Comparison of ENCODE assay signal across 11 mouse cellular contexts in genomic region chr10:63056966-63057750, GRCm38 (mm10). TPM values are rescaled to one million over a fixed set of nuclear protein-coding genes. Genes with fewer than 3 reads are reported as not detected.
DNase-seq lines count a peak whose midpoint lies in the region; ATAC-seq and TF ChIP-seq lines count a peak whose summit lies in the region.
"Had no signal": no experiment of that assay in that cellular context is flagged by ENCODE, and none has a peak within 500 bp of the region (broad histone marks: within the 10 kb centered on the region; RNA-seq: fewer than 3 reads in every experiment).

No protein-coding gene starts in this region.

- H3K4me1 ChIP-seq in heart, embryonic 11.5 days (ENCODE audit: control insufficient read depth, insufficient read depth, low read length), result no peaks in the 10 kb centered on the region
- H3K4me1 ChIP-seq in kidney, embryonic 16.5 days (ENCODE audit: insufficient read depth, low read length), result 0 out of 2 replicates have a peak, but pooled peaks cover 8% of the 10 kb centered on the region
- H3K4me1 ChIP-seq in small intestine, adult 2 months (ENCODE audit: control insufficient read depth, insufficient read depth, insufficient read length, low read length), result peaks cover 26% of the 10 kb centered on the region; the same call in 1 of the 2 replicates
- H3K4me1 ChIP-seq: hindbrain, embryonic 15.5 days; midbrain, embryonic 12.5 days had no signal

- no peaks in the 10 kb centered on the region for H3K9me3 ChIP-seq in heart, embryonic 11.5 days (replicated peaks; ENCODE audit: control insufficient read depth, low read length)
- H3K9me3 ChIP-seq in kidney, embryonic 16.5 days (ENCODE audit: low read length), result no peaks in the 10 kb centered on the region
- H3K9me3 ChIP-seq: hindbrain, embryonic 15.5 days; midbrain, embryonic 12.5 days had no signal

- intact Hi-C loops in gastrocnemius, adult 2 months (cut with DNase I), result no loop called here
- intact Hi-C loops in left cerebral cortex, postnatal 4 days (cut with DNase I), result no loop called here

- H3K36me3 ChIP-seq in heart, embryonic 11.5 days (ENCODE audit: control insufficient read depth, insufficient read depth, low read length), result no peaks in the 10 kb centered on the region
- no peaks in the 10 kb centered on the region for H3K36me3 ChIP-seq in kidney, embryonic 16.5 days (ENCODE audit: insufficient read depth, low read length)
- peaks cover 11% of the 10 kb centered on the region; the same call in 1 of the 2 replicates for H3K36me3 ChIP-seq in small intestine, adult 2 months (ENCODE audit: control insufficient read depth, insufficient read depth, low read length)
- H3K36me3 ChIP-seq: hindbrain, embryonic 15.5 days; midbrain, embryonic 12.5 days had no signal

- H3K9ac ChIP-seq in heart, embryonic 11.5 days (ENCODE audit: low read depth, low read length), result no peak overlapping the region
- H3K9ac ChIP-seq in kidney, embryonic 16.5 days (replicated peaks; ENCODE audit: low read length), result no peak overlapping the region
- H3K9ac ChIP-seq: hindbrain, embryonic 15.5 days; midbrain, embryonic 12.5 days had no signal

- WGBS in heart, embryonic 11.5 days (ENCODE audit: insufficient replicate concordance), result 33% methylated on average over 24 of the region's 24 CpGs
- 35% methylated on average over 24 of the region's 24 CpGs for WGBS in kidney, embryonic 16.5 days
- WGBS in small intestine, adult 2 months, result 20% methylated on average over 24 of the region's 24 CpGs

- H3K27me3 ChIP-seq in heart, embryonic 11.5 days (ENCODE audit: control insufficient read depth, insufficient read depth, low read length), result peaks cover 4% of the 10 kb centered on the region; the same call in 1 of the 2 replicates
- no peaks in the 10 kb centered on the region for H3K27me3 ChIP-seq in kidney, embryonic 16.5 days (ENCODE audit: insufficient read depth, low read length)
- H3K27me3 ChIP-seq in small intestine, adult 2 months (ENCODE audit: control insufficient read depth, insufficient read depth, low read length), result no peaks in the 10 kb centered on the region
- H3K27me3 ChIP-seq: hindbrain, embryonic 15.5 days; midbrain, embryonic 12.5 days had no signal

- peak overlapping the region; percentile 68 for H3K27ac ChIP-seq in gastrocnemius, adult 2 months
- no peak overlapping the region for H3K27ac ChIP-seq in heart, embryonic 11.5 days (ENCODE audit: low read depth, low read length)
- H3K27ac ChIP-seq in kidney, embryonic 16.5 days (ENCODE audit: low read length), result no peak overlapping the region
- H3K27ac ChIP-seq in small intestine, adult 2 months (ENCODE audit: insufficient read depth, low read depth, low read length), result 0 out of 2 replicates have a peak overlapping the region, but pooled peaks have one; percentile 2
- H3K27ac ChIP-seq: hindbrain, embryonic 15.5 days; midbrain, embryonic 12.5 days had no signal

- peak overlapping the region; percentile 43 for H3K4me3 ChIP-seq in gastrocnemius, adult 2 months
- H3K4me3 ChIP-seq in heart, embryonic 11.5 days (ENCODE audit: low read depth, low read length), result no peak overlapping the region
- no peak overlapping the region for H3K4me3 ChIP-seq in kidney, embryonic 16.5 days (ENCODE audit: low read length)
- no peak overlapping the region for H3K4me3 ChIP-seq in small intestine, adult 2 months (ENCODE audit: low read depth, low read length)
- H3K4me3 ChIP-seq: hindbrain, embryonic 15.5 days; midbrain, embryonic 12.5 days had no signal

- DNase-seq in gastrocnemius, adult 2 months, result peak; percentile 48
- no peak for DNase-seq in gastrocnemius, adult 8-10 months (ENCODE audit: low spot score in 2 of 2)
- DNase-seq in natural killer cell, adult 2 months (ENCODE audit: low spot score in 2 of 2), result no peak
- no peak for DNase-seq in left cerebral cortex, postnatal 4 days

- no peak for TF ChIP-seq CTCF in gastrocnemius, adult 2 months (IDR thresholded peaks at IDR 0.05)
- TF ChIP-seq CTCF in small intestine, adult 2 months (IDR thresholded peaks at IDR 0.05; ENCODE audit: extremely low read depth, insufficient read length, insufficient replicate concordance, low read depth, low read length), result no peak

- ATAC-seq in heart, embryonic 11.5 days (replicated peaks; ENCODE audit: insufficient number of reproducible peaks, low FRiP score, low TSS enrichment), result no peak
- peak; percentile 60; the same call in 1 of the 2 replicates for ATAC-seq in kidney, embryonic 16.5 days (ENCODE audit: low FRiP score, low TSS enrichment)
- no peak for ATAC-seq in monocyte, adult 5-6 weeks (replicated peaks; ENCODE audit: insufficient number of reproducible peaks, low FRiP score, low TSS enrichment, poor library complexity, severe bottlenecking)

- TF ChIP-seq POLR2A in small intestine, adult 2 months (IDR thresholded peaks at IDR 0.05; ENCODE audit: low read depth, low read length), result no peak

- peak overlapping the region; percentile 34 for H3K4me2 ChIP-seq in heart, embryonic 11.5 days
- H3K4me2 ChIP-seq in kidney, embryonic 16.5 days (replicated peaks; ENCODE audit: low read depth, low read length), result peak overlapping the region; percentile 31
- H3K4me2 ChIP-seq: hindbrain, embryonic 15.5 days; midbrain, embryonic 12.5 days had no signal

RNA-seq across cellular contexts. Expression of gene Pbld1, which starts 2.8 kb away (rescaled TPM):
- 1 to 10 TPM in 1 of 2 experiments, under 1 TPM in 1; 0.66 to 1.1 TPM for total RNA-seq in gastrocnemius, adult 2 months (2021)
- under 1 TPM; 0.36 to 0.99 (median 0.47) TPM for total RNA-seq in gastrocnemius, adult 8-10 months (2022)
- polyA plus RNA-seq in heart, embryonic 11.5 days (2014; fragmentation: Nextera tagmentation; extraction: Ambion mirVana), result 0.38 and 1.1 TPM in 2 replicates
- 9.6 and 10.6 TPM in 2 replicates for polyA plus RNA-seq in kidney, embryonic 16.5 days (2015; fragmentation: Nextera tagmentation; extraction: Ambion mirVana)
- 4.7 and 6.7 TPM in 2 replicates for polyA plus RNA-seq in small intestine, adult 2 months (2012; rRNA removed)
- under 1 TPM in 1 of 2 experiments, not detected in 1; 0.24 TPM for total RNA-seq in left cerebral cortex, postnatal 4 days (2021)
- total RNA-seq in monocyte, adult 5-6 weeks (2017), result 2.8 to 12.5 TPM in 2 of 3 replicates, not detected in the other

RNA-seq across cellular contexts. Expression of gene Pbld2, which starts 33.0 kb away (rescaled TPM):
- total RNA-seq in gastrocnemius, adult 2 months (2021), result 1 to 10 TPM; 2.8 to 5.4 TPM
- 1 to 10 TPM; 2.0 to 3.5 (median 2.6) TPM for total RNA-seq in gastrocnemius, adult 8-10 months (2022)
- polyA plus RNA-seq in heart, embryonic 11.5 days (2014; fragmentation: Nextera tagmentation; extraction: Ambion mirVana), result 0.67 and 0.70 TPM in 2 replicates
- 5.0 and 6.1 TPM in 2 replicates for polyA plus RNA-seq in kidney, embryonic 16.5 days (2015; fragmentation: Nextera tagmentation; extraction: Ambion mirVana)
- polyA plus RNA-seq in small intestine, adult 2 months (2012; rRNA removed), result 21.8 and 34.1 TPM in 2 replicates
- total RNA-seq in left cerebral cortex, postnatal 4 days (2021), result 1 to 10 TPM; 1.8 to 3.2 TPM
- total RNA-seq in monocyte, adult 5-6 weeks (2017), result not detected in 3 replicates

RNA-seq across cellular contexts. Expression of gene Hnrnph3, which starts 33.1 kb away (rescaled TPM):
- total RNA-seq in gastrocnemius, adult 2 months (2021), result 10 to 100 TPM; 21.6 to 25.4 TPM
- total RNA-seq in gastrocnemius, adult 8-10 months (2022), result 10 to 100 TPM; 14.6 to 19.3 (median 17.8) TPM
- 50.5 and 51.2 TPM in 2 replicates for polyA plus RNA-seq in heart, embryonic 11.5 days (2014; fragmentation: Nextera tagmentation; extraction: Ambion mirVana)
- 116 and 138 TPM in 2 replicates for polyA plus RNA-seq in kidney, embryonic 16.5 days (2015; fragmentation: Nextera tagmentation; extraction: Ambion mirVana)
- polyA plus RNA-seq in small intestine, adult 2 months (2012; rRNA removed), result 2.7 and 9.4 TPM in 2 replicates
- total RNA-seq in left cerebral cortex, postnatal 4 days (2021), result 10 to 100 TPM; 62.6 to 68.1 TPM
- total RNA-seq in monocyte, adult 5-6 weeks (2017), result 87.7 to 119 TPM (median 96.9 TPM) in 3 replicates

RNA-seq across cellular contexts. Expression of gene Atoh7, which starts 42.3 kb away (rescaled TPM):
- total RNA-seq in gastrocnemius, adult 2 months (2021), result not detected
- under 1 TPM in 1 of 4 experiments, not detected in 3; 0.46 TPM for total RNA-seq in gastrocnemius, adult 8-10 months (2022)
- polyA plus RNA-seq in heart, embryonic 11.5 days (2014; fragmentation: Nextera tagmentation; extraction: Ambion mirVana), result not detected in 2 replicates
- polyA plus RNA-seq in kidney, embryonic 16.5 days (2015; fragmentation: Nextera tagmentation; extraction: Ambion mirVana), result not detected in 2 replicates
- polyA plus RNA-seq in small intestine, adult 2 months (2012; rRNA removed), result 0.08 TPM in 1 of 2 replicates, not detected in the other
- 1 to 10 TPM; 1.0 to 1.3 TPM for total RNA-seq in left cerebral cortex, postnatal 4 days (2021)
- not detected in 3 replicates for total RNA-seq in monocyte, adult 5-6 weeks (2017)
- polyA plus RNA-seq: C2C12 had no signal

Comparison
In these comparisons a context has a peak if more than half of its experiments do, and no peak if none do; other contexts are left out.
1. H3K27ac ChIP-seq: peak in gastrocnemius, adult 2 months (single experiment) and small intestine, adult 2 months (single experiment); none in heart, embryonic 11.5 days (single experiment) and kidney, embryonic 16.5 days (single experiment).